Mouse (Mus musculus) liver, embryonic 13.5 days (tissue): ENCODE measurements at regions not wholly inside any gene's neighbourhood (a gene's known extent, or its start where the extent isn't known, plus 50 kb on each side); places are given as distances from the start of the nearest gene placed in this dataset.

Source experiments
- ATAC-seq: fragments of 200-750 bp; cut with Nextera tagmentation; 2 replicates; pipeline ENCODE4 v1.8.0; 2017; ENCODE audit warnings: low read depth, mild to moderate bottlenecking, moderate number of reproducible peaks, moderate library complexity
- DNase-seq: peaks from one replicate; pipeline ENCODE4 v3.0.0; 2022
- H3K27ac ChIP-seq: fragments of 300-500 bp; sonication (generic); 2 replicates; pipeline ENCODE4 v1.5.1; 2015; ENCODE audit warnings: moderate library complexity, mild to moderate bottlenecking, inconsistent platforms
- H3K27me3 ChIP-seq: fragments of 300-500 bp; sonication (generic); 2 replicates; pipeline ENCODE4 v1.6.1; 2015; ENCODE audit warnings: mild to moderate bottlenecking, inconsistent platforms
- H3K36me3 ChIP-seq: fragments of 300-500 bp; sonication (generic); 2 replicates; pipeline ENCODE4 v1.6.1; 2015; ENCODE audit warnings: mild to moderate bottlenecking, inconsistent platforms
- H3K4me1 ChIP-seq: fragments of 300-500 bp; sonication (generic); replicated peaks from 2 replicates; pipeline ENCODE4 v1.6.1; 2015; ENCODE audit warnings: inconsistent platforms
- H3K4me2 ChIP-seq: fragments of 300-500 bp; sonication (generic); 2 replicates; pipeline ENCODE4 v1.6.1; 2015; ENCODE audit warnings: inconsistent platforms, mild to moderate bottlenecking, moderate library complexity
- H3K4me3 ChIP-seq: fragments of 300-500 bp; sonication (generic); replicated peaks from 2 replicates; pipeline ENCODE4 v1.5.1; 2015; ENCODE audit warnings: mild to moderate bottlenecking, inconsistent platforms
- H3K9ac ChIP-seq: fragments of 300-500 bp; sonication (generic); 2 replicates; pipeline ENCODE4 v1.6.1; 2015; ENCODE audit warnings: mild to moderate bottlenecking, inconsistent platforms
- H3K9me3 ChIP-seq: fragments of 300-500 bp; sonication (generic); replicated peaks from 2 replicates; pipeline ENCODE4 v1.6.1; 2016; ENCODE audit warnings: inconsistent platforms
- WGBS: fragments of 180-500 bp; shearing (Covaris S2); methylation state at CpG from one replicate; pipeline ENCODE4 v1.1.7; 2015; ENCODE audit not compliant: insufficient replicate concordance; 5-methylcytosine and 5-hydroxymethylcytosine counted together

DNA sequence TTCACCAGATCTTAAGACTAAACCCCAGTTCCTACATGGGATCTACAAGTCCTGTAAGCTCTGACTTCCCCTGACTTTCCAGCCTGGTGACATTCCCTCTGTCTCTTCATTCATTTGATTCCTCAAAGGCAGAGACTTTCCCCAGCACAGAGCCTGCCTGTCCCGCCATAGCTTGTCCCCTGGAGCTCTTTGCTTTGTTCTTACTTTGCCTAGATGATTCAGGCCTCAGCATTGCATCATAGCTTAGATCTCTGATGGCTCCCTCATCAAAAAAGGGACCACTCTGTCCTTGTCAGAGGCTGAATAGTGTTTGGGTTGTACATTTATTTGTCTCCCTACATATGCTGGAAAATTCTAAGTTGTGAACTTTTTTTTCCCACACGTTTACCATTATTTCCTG is 57.6 kb upstream of the Exoc6 start:
- H3K9me3 ChIP-seq: 0 out of 2 replicates have a peak, but pooled peaks cover 3% of the 10 kb centered on the region
- peaks cover 13% of the 10 kb centered on the region; the same call in 1 of the 2 replicates for H3K27me3 ChIP-seq
- H3K4me1 ChIP-seq: peaks cover 43% of the 10 kb centered on the region
- DNase-seq (no peak), ATAC-seq (no peak)
- H3K27ac ChIP-seq: no peak overlapping the region
- no peak overlapping the region for H3K4me2 ChIP-seq
- WGBS: 46% methylated on average over 2 of the region's 2 CpGs
- H3K36me3 ChIP-seq: no peaks in the 10 kb centered on the region
- H3K4me3 ChIP-seq: no peak overlapping the region
- no peak overlapping the region for H3K9ac ChIP-seq

DNA sequence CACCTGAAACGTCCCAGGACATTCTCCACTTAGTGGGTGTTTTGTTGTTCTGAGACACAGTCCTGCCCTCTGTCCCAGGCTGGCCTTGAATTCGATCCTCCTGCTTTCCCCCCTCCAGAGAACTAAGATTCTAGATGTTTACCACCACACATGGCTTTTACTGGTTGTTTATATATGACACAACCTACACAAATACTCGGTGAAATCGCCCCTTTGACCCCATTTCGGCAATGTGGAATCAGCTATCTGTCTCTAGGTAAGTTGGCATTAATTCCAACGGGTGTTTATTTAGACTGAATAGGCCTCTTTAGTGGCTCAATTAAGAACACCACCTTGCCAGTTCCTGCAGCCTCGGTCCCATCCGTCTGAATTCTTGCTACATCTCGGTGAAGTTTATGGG is 56.8 kb upstream of the Exoc6 start:
- H3K36me3 ChIP-seq: no peaks in the 10 kb centered on the region
- no peak overlapping the region for H3K4me2 ChIP-seq
- H3K27ac ChIP-seq: peak overlapping the region; percentile 15; the same call in 1 of the 2 replicates
- no peak overlapping the region for H3K9ac ChIP-seq
- ATAC-seq (no peak), DNase-seq (no peak)
- peaks cover 38% of the 10 kb centered on the region for H3K4me1 ChIP-seq
- 26% methylated on average over 9 of the region's 9 CpGs for WGBS
- H3K9me3 ChIP-seq: 0 out of 2 replicates have a peak, but pooled peaks cover 3% of the 10 kb centered on the region
- H3K27me3 ChIP-seq: peaks cover 13% of the 10 kb centered on the region; the same call in 1 of the 2 replicates
- no peak overlapping the region for H3K4me3 ChIP-seq

GRCm38 (mm10) chr19:37493921-37494485 is 56.2 kb upstream of the Exoc6 start:
- Histone ChIP-seq H3K36me3 (no peaks in the 10 kb centered on the region), H3K9ac (no peak overlapping the region), H3K9me3 (0 out of 2 replicates have a peak, but pooled peaks cover 3% of the 10 kb centered on the region), H3K27ac (peak overlapping the region; percentile 16), H3K4me2 (peak overlapping the region; percentile 36), H3K27me3 (peaks cover 13% of the 10 kb centered on the region; the same call in 1 of the 2 replicates), H3K4me1 (peaks cover 35% of the 10 kb centered on the region), H3K4me3 (no peak overlapping the region)
- 4% methylated on average over 10 of the region's 10 CpGs for WGBS
- DNase-seq: peak; percentile 60
- ATAC-seq: peak; percentile 81

DNA sequence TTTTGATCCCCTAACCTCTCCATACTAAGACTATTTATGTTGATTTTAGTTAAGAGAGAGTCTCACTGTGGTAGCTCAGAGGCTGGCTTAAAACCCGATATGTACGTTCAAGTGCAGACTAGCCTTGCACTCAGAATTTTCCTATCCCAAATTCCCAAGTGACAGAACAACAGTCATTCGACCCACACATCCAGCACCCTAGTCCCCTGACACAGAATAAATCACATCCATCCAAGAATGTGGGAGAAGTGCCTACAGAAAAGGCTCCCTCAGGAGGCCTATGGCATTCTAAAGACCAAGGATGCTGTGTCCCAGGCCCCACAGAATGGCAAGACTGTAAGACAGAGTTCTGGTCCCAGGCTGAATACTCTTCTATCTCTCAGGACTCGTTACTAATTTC is 55.4 kb upstream of the Exoc6 start:
- WGBS: 44% methylated on average over 4 of the region's 4 CpGs
- Histone ChIP-seq H3K36me3 (no peaks in the 10 kb centered on the region), H3K4me3 (peak overlapping the region; percentile 2; the same call in 1 of the 2 replicates), H3K9ac (no peak overlapping the region), H3K4me2 (peak overlapping the region; percentile 36), H3K27ac (peak overlapping the region; percentile 16), H3K27me3 (peaks cover 13% of the 10 kb centered on the region; the same call in 1 of the 2 replicates), H3K4me1 (peaks cover 35% of the 10 kb centered on the region), H3K9me3 (0 out of 2 replicates have a peak, but pooled peaks cover 3% of the 10 kb centered on the region)
- no peak for DNase-seq
- no peak for ATAC-seq

DNA sequence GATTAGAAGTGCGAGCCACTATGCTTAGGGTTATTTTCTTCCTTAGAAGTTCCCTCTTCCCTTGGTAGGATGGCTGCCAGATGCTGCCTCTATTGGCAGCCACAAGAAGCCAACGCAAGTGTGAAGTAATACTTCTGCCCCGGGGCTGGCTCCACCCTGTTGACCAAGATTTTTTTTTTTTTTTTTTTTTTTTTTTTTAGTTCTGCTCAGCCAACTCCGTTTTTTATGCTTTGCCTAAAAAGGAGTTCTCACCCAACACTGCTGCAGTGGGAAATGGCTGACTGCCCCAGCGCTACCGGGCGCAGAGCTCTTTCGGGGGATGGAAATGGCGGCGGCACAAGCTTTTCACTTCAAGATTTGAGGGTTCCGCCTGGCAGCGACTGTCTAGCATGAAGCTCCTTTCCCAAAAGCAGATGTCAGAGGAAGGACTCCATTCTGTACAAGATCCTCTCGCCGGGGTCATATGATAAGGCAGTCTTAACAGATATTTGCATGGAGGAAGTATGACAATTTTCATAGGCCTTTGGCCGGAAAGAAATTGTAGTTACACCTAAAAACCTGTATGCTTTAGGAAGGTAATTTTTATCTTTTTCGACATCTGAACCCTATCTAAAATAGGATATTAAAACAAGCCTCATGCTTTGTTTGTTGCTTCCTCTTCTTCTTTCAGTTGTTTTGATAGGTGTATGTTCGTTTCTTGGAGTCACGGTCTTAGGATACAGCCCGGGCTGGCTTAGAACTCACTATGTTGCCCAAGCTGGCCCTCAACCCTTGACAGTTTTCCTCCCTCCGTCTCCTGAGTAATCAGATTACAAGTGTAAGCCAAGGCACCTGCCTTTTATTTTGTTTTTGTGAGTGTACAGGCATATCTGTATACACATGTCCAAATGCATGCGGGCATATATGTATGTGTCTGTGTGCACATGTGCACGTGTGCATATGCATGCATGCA is 54.6 kb upstream of the Exoc6 start:
- peak overlapping the region; percentile 16; the same call in 1 of the 2 replicates for H3K27ac ChIP-seq
- H3K4me3 ChIP-seq: no peak overlapping the region
- peaks cover 35% of the 10 kb centered on the region for H3K4me1 ChIP-seq
- no peak overlapping the region for H3K9ac ChIP-seq
- WGBS: 34% methylated on average over 22 of the region's 22 CpGs
- H3K4me2 ChIP-seq: 0 out of 2 replicates have a peak overlapping the region, but pooled peaks have one; percentile 12
- no peaks in the 10 kb centered on the region for H3K36me3 ChIP-seq
- H3K27me3 ChIP-seq: peaks cover 13% of the 10 kb centered on the region; the same call in 1 of the 2 replicates
- DNase-seq (no peak), ATAC-seq (no peak)
- 0 out of 2 replicates have a peak, but pooled peaks cover 3% of the 10 kb centered on the region for H3K9me3 ChIP-seq

GRCm38 (mm10) chr19:37496759-37497158 is 53.5 kb upstream of the Exoc6 start:
- 82% methylated on average over 8 of the region's 8 CpGs for WGBS
- Histone ChIP-seq H3K4me1 (peaks cover 35% of the 10 kb centered on the region), H3K9me3 (0 out of 2 replicates have a peak, but pooled peaks cover 3% of the 10 kb centered on the region), H3K4me3 (no peak overlapping the region), H3K4me2 (no peak overlapping the region), H3K27me3 (0 out of 2 replicates have a peak, but pooled peaks cover 4% of the 10 kb centered on the region), H3K27ac (no peak overlapping the region), H3K9ac (no peak overlapping the region), H3K36me3 (no peaks in the 10 kb centered on the region)
- no peak for ATAC-seq
- no peak for DNase-seq

DNA sequence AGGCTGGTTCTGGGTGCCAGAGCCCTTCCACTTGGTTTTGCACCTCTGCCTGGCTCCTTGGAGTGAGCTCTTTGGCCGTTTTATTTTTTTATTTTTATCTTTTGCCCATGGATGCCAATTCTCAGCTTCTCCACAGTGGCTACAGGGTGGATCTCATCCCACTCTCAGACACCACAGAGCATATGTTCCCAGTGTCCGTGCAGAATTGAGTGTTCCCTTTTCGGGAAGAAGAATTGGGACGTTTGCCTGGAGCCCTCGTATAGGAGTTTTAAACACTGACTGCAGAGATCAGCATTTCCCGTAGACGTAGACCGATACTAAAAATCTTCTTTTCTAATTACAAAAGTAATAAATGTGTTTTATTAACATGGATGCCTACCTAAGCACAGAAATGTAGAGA is 53.1 kb upstream of the Exoc6 start:
- Histone ChIP-seq H3K9me3 (0 out of 2 replicates have a peak, but pooled peaks cover 3% of the 10 kb centered on the region), H3K27me3 (0 out of 2 replicates have a peak, but pooled peaks cover under 1% of the 10 kb centered on the region), H3K4me2 (no peak overlapping the region), H3K9ac (no peak overlapping the region), H3K27ac (no peak overlapping the region), H3K36me3 (no peaks in the 10 kb centered on the region), H3K4me3 (no peak overlapping the region), H3K4me1 (peaks cover 35% of the 10 kb centered on the region)
- DNase-seq (no peak), ATAC-seq (no peak)
- WGBS: 91% methylated on average over 8 of the region's 8 CpGs

- H3K36me3 ChIP-seq: no peaks in the 10 kb centered on the region
- H3K27me3 ChIP-seq: peaks cover 2% of the 10 kb centered on the region
- H3K4me1 ChIP-seq: peaks cover 26% of the 10 kb centered on the region
- no peak for ATAC-seq
- 0 out of 2 replicates have a peak, but pooled peaks cover 3% of the 10 kb centered on the region for H3K9me3 ChIP-seq
- H3K4me3 ChIP-seq: no peak overlapping the region
- H3K4me2 ChIP-seq: no peak overlapping the region
- H3K27ac ChIP-seq: no peak overlapping the region
- no peak for DNase-seq
- WGBS: 70% methylated on average over 3 of the region's 3 CpGs
- H3K9ac ChIP-seq: no peak overlapping the region
These were observed 51.8 kb upstream of the Exoc6 start for GRCm38 (mm10) chr19:37498438-37498837.
